Mouse (Mus musculus) layer of hippocampus, adult 2 months (tissue): Measurements from ENCODE around the gene Nudt15. TPM values are rescaled to one million over a fixed set of nuclear protein-coding genes. Genes with fewer than 3 reads are reported as not detected.
"Not testable (repeated sequence)": the region's sequence is repeated elsewhere in the genome, so short reads cannot be mapped to it uniquely, and the experiment has no call there.

Experiments
- DNase-seq, 2 experiments: peaks; one replicate each; pipeline ENCODE4 v3.0.0; 2022; ENCODE audit warnings: low spot score in 2 of 2
- H3K27ac ChIP-seq: fragments of 200-600 bp; 2 replicates; pipeline ENCODE4 v1.8.1; 2022
- H3K4me3 ChIP-seq: fragments of 200-600 bp; 2 replicates; pipeline ENCODE4 v1.8.1; 2022; ENCODE audit warnings: mild to moderate bottlenecking
- CTCF ChIP-seq: fragments of 200-600 bp; conservative IDR thresholded peaks from 2 replicates; pipeline ENCODE4 v1.8.1; 2022; ENCODE audit warnings: antibody characterized with exemption, mild to moderate bottlenecking, moderate library complexity
- long read RNA-seq, 2 experiments: library from polyadenylated mRNA; stranded (forward); transcript quantifications; one replicate each; pipeline ENCODE4 v2.0.0; 2021; ENCODE audit warnings: borderline mapping rate in 2 of 2
- total RNA-seq, 2 experiments: library from RNA; stranded (reverse); gene quantifications; 2 replicates each; pipeline ENCODE4 v1.2.3; 2021

Nudt15 gene
- 1 to 10 TPM; 4.8 to 7.7 TPM for total RNA-seq
- long read RNA-seq, experiment 1, partial matches to known transcripts, result 4 of 5 reads
- long read RNA-seq, experiment 1, other reads (novel, unspliced or antisense), result 1 of 5 reads
- long read RNA-seq, experiment 2, partial matches to known transcripts, result 7 of 8 reads
- long read RNA-seq, experiment 2, other reads (novel, unspliced or antisense), result 1 of 8 reads

DNA sequence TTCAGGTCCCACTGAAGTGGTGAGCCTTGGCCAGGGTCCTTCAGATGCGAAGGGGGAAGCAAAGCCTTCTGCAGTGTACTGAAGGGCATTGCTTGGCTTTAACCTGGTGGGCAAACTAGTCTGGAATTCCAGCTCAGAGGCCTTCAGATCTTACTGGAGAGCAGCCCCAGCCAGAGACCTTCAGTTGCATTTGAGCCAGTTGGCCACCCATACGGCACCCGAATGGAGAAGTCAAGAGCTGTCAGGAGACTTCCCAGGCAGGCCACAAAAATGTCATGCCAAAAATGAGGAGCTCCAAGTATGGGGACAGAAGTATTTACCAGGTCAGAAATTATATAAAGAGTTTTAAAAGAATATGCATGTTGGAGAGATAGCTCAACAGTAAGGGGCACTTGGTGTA is at the start of gene Nudt15:
Gene Nudt15 (minus strand): TSS at position 192 of the 400 bp plus-strand sequence.
- H3K4me3 ChIP-seq, result no peak within 1 kb of the TSS
- H3K27ac ChIP-seq, result no peak within 1 kb of the TSS
- TF ChIP-seq CTCF, result no peak
- DNase-seq, result no peak

DNA sequence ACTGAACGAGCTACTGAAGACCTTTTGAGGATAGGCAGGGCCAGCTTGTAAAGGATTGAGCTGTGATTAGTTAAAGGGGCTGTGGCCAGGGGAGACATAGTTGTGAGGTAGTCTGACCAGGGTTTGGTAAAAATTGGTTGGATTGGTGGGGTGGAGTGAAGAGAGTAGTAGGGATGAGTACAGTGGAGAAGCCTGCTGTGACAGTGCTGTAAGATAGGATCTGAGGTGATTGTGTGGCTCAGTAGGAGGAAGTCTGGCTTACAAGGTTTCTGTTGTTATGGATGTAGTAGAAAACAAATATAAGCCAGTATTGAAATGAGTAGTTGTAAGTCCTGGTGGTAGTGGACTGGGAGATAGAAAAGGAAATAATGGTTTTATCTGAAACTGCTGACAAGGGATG is 44.1 kb upstream of the Nudt15 start:
- Histone ChIP-seq H3K4me3 (no peak overlapping the region), H3K27ac (no peak overlapping the region)
- DNase-seq, result no peak
- no peak for TF ChIP-seq CTCF

DNA sequence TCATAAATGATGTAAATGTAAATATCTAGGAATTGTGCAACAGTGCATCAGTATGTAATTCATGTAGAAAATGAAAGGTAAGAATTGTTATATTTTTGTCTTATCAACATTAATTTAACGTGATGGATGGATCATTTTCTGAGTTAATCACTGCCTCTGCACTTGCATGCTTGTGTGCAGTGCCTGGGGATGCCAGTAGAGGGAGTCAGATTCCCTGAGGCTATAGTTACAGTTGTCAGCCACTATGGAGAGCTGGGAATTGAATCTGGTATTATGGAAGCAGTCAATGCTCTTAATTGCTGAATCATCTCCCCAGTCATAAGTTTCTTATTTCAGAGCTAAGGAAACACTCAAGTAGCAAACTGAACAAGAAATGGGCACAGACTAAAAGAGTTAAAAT is 40.0 kb upstream of the Nudt15 start:
- TF ChIP-seq CTCF, result peak; percentile 69
- H3K27ac ChIP-seq, result no peak overlapping the region

DNA sequence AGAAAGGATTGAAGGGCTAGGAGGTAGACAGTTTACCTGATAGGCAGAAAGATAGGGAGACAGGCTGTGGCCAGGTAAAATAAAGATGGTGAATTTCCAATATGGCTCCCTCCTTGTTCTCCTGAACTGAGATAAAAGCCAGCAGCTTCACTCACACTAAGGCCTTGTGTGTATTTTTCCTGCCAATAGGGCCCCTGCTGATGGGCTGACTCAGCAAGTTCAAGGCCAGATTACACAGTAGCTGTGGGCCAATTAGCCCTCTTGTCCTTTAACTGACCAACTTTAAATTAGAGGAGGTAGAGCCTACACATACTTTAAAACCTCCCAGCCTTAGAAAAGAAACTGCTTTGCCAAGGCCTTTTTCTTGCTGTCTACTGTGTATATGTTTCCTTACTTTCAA is 28.3 kb upstream of the Nudt15 start:
- DNase-seq, result no peak
- H3K4me3 ChIP-seq, result no peak overlapping the region
- TF ChIP-seq CTCF, result no peak
- H3K27ac ChIP-seq, result no peak overlapping the region

More for the DNA sequence above, 40.0 kb upstream of the Nudt15 start:
- DNase-seq, result no peak
- H3K4me3 ChIP-seq, result no peak overlapping the region

DNA sequence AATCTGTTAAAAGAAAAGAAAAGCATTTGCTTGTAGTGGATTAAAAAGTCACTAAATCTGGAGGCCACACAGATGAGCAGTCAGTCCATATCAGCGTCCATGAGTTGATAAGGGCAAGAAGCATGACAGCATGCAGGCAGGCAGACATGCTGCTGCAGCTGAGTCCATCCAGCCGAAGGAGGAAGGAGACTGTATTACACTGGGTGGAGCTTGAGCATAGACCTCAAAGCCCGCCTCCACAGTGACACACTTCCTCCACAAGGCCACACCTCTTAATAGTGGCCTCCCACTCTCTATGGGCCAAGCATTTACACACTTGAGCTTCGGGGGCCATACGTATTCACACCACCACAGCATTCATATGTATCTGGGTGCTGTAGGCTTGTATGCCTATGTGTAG is 26.0 kb upstream of the Nudt15 start:
- no peak for TF ChIP-seq CTCF
- Histone ChIP-seq H3K27ac (no peak overlapping the region), H3K4me3 (no peak overlapping the region)
- no peak for DNase-seq

DNA sequence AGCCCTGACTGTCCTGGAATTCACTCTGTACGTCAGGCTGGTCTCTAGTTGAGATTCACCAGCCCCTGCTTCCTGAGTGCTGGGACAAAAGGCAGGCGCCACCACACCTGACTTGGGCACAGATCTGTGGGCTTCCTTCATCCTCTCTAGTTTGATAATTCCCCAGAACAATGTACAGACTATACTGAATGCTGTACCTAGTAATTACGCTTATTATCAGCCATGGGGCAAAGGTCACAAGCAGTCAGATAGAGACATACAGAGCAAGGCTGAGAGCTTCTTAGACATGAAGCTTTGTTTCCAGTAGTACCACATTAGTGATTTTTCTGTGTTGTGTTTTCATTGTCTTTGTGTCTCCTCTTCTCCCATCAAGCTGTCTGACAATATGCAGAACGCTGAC is 23.1 kb upstream of the Nudt15 start:
- DNase-seq, result no peak
- TF ChIP-seq CTCF, result no peak
- no peak overlapping the region for H3K4me3 ChIP-seq
- no peak overlapping the region for H3K27ac ChIP-seq

DNA sequence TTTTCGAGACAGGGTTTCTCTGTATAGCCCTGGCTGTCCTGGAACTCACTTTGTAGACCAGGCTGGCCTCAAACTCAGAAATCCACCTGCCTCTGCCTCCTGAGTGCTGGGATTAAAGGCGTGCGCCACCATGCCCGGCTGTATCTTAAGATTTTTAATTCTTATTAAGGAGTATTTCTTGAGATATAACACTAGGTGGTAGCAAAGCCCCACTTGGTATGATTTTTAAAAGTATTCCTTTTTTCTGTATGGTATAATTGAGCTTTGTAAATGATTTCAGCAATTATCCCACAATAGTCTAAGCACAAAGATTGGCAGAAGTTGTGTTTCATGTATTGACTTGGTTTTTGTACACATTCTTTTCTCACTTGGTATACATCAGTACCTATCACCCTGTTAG is 21.8 kb upstream of the Nudt15 start:
- TF ChIP-seq CTCF, result peak; percentile 67
- H3K4me3 ChIP-seq, result not testable (repeated sequence)
- peak in 1 of 2 experiments; percentile 20 for DNase-seq
- H3K27ac ChIP-seq, result 0 out of 2 replicates have a peak overlapping the region, but pooled peaks have one; percentile 10

DNA sequence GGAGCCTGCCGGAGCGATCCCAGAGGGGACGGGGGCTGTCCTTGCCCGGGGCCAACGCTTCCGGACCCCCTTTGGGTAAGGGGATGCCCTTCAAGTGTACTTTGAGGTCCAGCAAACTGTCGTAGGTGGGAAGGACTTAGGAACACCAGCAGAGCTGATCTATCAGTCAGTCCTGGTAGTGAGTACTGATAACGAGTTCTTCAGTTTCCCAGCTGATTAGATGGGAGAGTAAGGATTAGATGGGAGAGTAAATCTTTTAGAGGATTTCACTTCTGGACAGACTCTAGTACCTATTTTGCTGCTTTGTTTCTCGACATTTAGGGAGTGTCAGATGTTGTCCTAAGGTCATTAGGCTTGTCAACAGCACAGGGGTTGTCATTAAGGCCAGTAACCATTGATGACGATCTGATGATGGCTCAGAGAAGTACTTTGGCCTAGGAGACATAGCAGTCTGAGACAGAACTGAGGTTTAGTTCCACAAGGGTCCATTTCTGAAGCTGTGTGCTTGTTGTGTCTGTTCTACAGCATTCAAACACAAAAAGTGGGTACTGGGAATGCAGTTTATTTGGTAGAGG is 5.2 kb upstream of the Nudt15 start:
- TF ChIP-seq CTCF, result no peak
- DNase-seq, result no peak

DNA sequence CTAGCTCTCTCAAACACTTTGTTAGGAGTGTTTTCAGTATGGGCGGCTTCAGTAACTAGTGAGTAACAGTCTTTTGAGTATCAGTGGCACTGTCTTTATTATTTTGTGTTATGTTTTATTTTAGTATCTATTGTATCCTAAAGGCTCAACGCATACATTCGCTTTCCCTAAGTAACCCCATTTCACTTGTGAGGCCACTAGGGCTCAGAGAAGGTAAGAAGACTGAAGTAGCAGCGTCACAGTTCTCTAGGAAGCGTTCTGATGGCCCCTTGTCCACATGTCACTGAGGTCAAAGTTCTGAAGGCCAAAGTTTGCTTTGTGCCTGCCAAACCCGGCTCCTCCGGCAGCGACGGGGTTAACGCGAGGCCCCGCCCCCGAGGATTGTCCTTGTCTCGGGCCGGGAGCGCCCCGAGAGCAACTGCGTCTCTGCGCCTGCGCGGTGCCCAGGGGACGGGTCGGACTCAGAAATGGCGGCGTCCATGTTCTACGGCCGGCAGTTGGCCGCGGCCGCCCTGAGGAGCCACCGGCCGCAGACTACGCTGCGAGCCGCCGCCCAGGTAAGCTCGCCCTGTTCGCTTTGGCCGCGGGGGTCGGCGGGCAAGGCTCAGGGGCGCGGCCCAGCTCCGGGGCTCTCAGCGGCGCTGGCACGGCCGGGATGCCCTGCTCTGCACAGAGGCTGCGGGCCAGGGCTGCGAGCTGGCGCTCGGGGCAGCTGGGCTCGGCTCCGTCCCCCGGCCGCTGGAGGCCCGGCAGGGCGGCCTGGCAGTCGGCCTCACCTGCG is 4.5 kb upstream of the Nudt15 start:
- peak; percentile 35; the same call in 1 of the 2 replicates for TF ChIP-seq CTCF
- peak overlapping the region; percentile 75 for H3K4me3 ChIP-seq
- peak; percentile 93 to 94 for DNase-seq

More for the DNA sequence above, 5.2 kb upstream of the Nudt15 start:
- H3K27ac ChIP-seq, result peak overlapping the region; percentile 84
- H3K4me3 ChIP-seq, result peak overlapping the region; percentile 75

DNA sequence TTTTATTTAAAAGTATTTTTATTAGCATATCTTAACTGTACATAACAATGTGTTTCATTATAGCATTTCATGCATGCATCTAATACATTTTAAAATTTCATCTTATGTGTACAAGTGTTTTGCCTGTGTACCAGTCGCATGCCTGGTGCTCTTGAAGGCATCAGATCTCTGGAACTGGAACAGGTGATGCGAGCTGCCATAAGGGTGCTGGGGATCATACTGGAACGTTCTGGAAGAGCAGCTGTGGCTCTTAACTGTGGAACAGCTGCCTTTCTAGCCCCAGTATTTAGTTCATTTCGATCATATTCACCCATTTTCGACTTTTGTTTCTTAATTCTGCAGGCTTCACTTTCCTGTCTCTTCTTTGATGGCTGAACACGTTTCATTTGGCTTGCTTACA is 3.1 kb upstream of the Nudt15 start:
- Histone ChIP-seq H3K27ac (peak overlapping the region; percentile 40), H3K4me3 (no peak overlapping the region)
- no peak for TF ChIP-seq CTCF
- DNase-seq, result no peak

More for the DNA sequence above, 4.5 kb upstream of the Nudt15 start:
- peak overlapping the region; percentile 84 for H3K27ac ChIP-seq

DNA sequence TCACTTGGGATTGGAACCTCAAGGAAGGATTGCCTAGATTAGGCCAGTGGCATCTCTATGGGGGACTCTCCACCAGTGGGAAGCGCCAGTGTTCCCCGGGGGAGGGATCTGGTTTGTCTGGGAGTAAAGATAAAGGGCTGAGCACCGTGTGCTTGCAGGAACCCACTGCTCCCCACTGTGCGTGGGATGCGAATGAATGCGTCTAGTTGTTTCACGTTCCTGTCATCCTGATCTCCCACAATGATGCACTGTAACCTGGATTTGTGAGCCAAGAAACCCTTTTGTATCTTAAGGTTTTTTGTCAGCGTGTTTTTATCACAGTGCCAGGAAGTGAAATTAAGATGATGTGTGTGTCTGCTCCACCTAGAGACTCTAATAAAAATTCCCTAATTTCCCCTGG is 2.7 kb upstream of the Nudt15 start:
- peak in 1 of 2 experiments; percentile 16 for DNase-seq
- Histone ChIP-seq H3K4me3 (no peak overlapping the region), H3K27ac (peak overlapping the region; percentile 40)
- TF ChIP-seq CTCF, result no peak

DNA sequence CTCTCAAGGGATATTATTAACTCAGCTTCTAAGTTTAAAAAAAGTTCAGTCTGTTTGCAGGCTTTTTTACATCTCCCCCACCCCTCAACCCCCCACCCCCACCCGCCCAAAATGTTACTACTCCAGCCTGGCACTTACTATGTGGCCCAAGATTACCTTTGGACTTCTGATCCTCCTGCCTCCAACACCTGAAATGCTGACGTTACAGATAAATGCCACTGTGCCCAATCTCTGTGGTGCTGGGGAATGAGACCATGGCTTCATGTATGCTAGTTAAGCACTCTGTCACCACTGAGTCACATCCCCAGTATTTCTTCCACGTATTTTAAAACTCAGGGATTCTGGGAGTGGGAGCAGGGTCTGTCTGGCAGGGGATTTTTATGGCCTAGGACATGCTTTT is 2.2 kb upstream of the Nudt15 start:
- no peak for DNase-seq
- no peak for TF ChIP-seq CTCF
- Histone ChIP-seq H3K4me3 (no peak overlapping the region), H3K27ac (peak overlapping the region; percentile 40)

DNA sequence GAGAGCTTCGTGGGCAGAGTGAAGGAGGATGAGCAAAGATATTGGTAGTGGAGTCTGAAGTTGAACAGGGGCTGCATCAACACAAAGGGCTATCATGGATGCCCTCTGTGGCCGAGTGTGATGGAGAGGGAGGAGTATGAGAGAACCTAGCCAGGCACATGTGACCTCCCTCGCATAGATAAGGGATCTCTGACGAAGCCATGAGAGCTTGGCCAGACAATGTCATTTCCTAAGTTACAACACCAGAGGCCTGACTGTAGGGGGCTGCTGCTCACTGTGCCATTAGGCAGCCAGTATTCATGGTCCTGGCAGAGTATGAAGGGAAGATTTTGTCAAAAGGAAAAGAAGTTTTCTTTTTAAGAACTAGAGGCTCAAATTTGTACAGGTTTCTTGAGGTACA is 1.0 kb downstream of the Nudt15 start:
- Histone ChIP-seq H3K27ac (no peak overlapping the region), H3K4me3 (no peak overlapping the region)
- no peak for DNase-seq
- no peak for TF ChIP-seq CTCF
